Mouse (Mus musculus) kidney, postnatal 0 days (tissue): Measurements from ENCODE around the gene Cd44. TPM values are rescaled to one million over a fixed set of nuclear protein-coding genes. Genes with fewer than 3 reads are reported as not detected.

Experiments
- ATAC-seq: fragments of 200-750 bp; cut with Nextera tagmentation; replicated peaks from 2 replicates; pipeline ENCODE4 v1.8.0; 2017; ENCODE audit warnings: low read depth, moderate number of reproducible peaks, moderate TSS enrichment, moderate library complexity; ENCODE audit not compliant: low FRiP score
- DNase-seq: peaks from one replicate; pipeline ENCODE4 v3.0.0-alpha.2; 2016; ENCODE audit warnings: low spot score
- H3K27ac ChIP-seq: fragments of 300-500 bp; sonication (generic); 2 replicates; pipeline ENCODE4 v1.5.1; 2014; ENCODE audit warnings: mild to moderate bottlenecking
- H3K27me3 ChIP-seq: fragments of 300-500 bp; sonication (generic); 2 replicates; pipeline ENCODE4 v1.6.1; 2014; ENCODE audit warnings: low read length, mixed read lengths; ENCODE audit not compliant: insufficient read depth
- H3K36me3 ChIP-seq: fragments of 300-500 bp; sonication (generic); 2 replicates; pipeline ENCODE4 v1.6.1; 2014; ENCODE audit warnings: low read length, mixed read lengths; ENCODE audit not compliant: insufficient read depth
- H3K4me1 ChIP-seq: fragments of 300-500 bp; sonication (generic); replicated peaks from 2 replicates; pipeline ENCODE4 v1.6.1; 2014; ENCODE audit warnings: antibody characterized with exemption, low read length, mixed read lengths; ENCODE audit not compliant: insufficient read depth
- H3K4me2 ChIP-seq: fragments of 300-500 bp; sonication (generic); 2 replicates; pipeline ENCODE4 v1.6.1; 2014; ENCODE audit warnings: mild to moderate bottlenecking, low read length, moderate library complexity, mixed read lengths
- H3K4me3 ChIP-seq: fragments of 300-500 bp; sonication (generic); replicated peaks from 2 replicates; pipeline ENCODE4 v1.5.1; 2014; ENCODE audit warnings: low read depth, low read length
- H3K9ac ChIP-seq: fragments of 300-500 bp; sonication (generic); 2 replicates; pipeline ENCODE4 v1.6.1; 2014; ENCODE audit warnings: low read depth, low read length
- H3K9me3 ChIP-seq: fragments of 300-500 bp; sonication (generic); replicated peaks from 2 replicates; pipeline ENCODE4 v1.6.1; 2016; ENCODE audit warnings: low read length, inconsistent platforms, mixed read lengths
- CTCF ChIP-seq: IDR thresholded peaks from 2 replicates; pipeline ENCODE4 v1.5.1; 2016; ENCODE audit warnings: antibody characterized with exemption, low read depth, mild to moderate bottlenecking, moderate library complexity
- WGBS: fragments of 180-500 bp; shearing (Covaris S2); extraction: QIAGEN DNeasy Blood & Tissue Kit; methylation state at CpG from one replicate; pipeline ENCODE4 v1.1.7; 2014; 5-methylcytosine and 5-hydroxymethylcytosine counted together
- polyA plus RNA-seq: library from polyadenylated mRNA; unstranded; fragments of >200 nt; fragmentation: Nextera tagmentation; extraction: Ambion mirVana; gene quantifications from 2 replicates; pipeline ENCODE4 v1.2.1, GENCODE M21; 2015

The Cd44 gene
- polyA plus RNA-seq, 1 experiment from 2014 or later = 4.0 TPM

DNA sequence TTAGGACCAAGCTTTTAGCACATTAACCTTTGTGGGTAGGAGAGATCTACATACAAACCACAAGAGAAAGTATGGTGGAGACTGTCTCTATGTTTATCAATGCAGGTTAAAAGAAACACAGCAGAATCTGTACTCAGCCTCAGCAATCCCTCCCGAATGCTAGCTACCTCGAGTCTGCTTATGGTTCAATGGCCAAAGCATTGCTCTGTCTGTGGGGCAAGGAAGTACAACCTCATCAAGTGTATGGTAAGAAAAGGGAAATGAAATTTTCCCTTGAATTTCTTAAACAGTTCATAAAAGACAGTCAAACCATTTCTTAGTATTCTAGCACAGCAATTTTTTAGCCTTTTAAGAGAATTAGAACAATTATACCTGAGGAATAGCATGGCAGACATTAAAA lies 109.8 kb downstream of the Cd44 start:
- WGBS = 82% methylated on average over 2 of the region's 2 CpGs
- Histone ChIP-seq H3K9me3 (no peaks in the 10 kb centered on the region), H3K36me3 (no peaks in the 10 kb centered on the region), H3K27me3 (no peaks in the 10 kb centered on the region), H3K4me3 (no peak overlapping the region), H3K9ac (no peak overlapping the region), H3K27ac (no peak overlapping the region), H3K4me1 (no peaks in the 10 kb centered on the region), H3K4me2 (no peak overlapping the region)
- TF ChIP-seq CTCF = no peak
- no peak for ATAC-seq
- no peak for DNase-seq

DNA sequence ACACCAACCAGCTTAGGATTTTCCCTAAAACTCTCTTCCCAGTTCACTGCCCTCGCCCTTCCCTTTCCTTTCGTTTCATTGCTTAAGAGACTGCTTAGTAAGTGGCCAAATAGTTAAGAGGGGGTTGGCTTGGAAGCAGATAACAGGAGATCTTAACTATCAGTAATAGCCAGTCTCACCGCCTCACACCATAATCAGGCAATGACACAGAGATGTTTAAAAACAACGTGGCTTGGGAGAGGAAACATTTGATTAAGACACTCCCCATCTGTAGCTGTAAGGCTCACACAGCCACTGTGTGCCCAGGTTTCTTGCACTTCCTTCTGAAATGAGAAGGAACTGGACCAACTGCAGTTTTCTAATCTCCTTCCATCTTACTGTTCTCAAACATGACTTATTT lies 115.8 kb downstream of the Cd44 start:
- WGBS = 63% methylated on average over 4 of the region's 4 CpGs
- H3K9me3 ChIP-seq = no peaks in the 10 kb centered on the region
- H3K36me3 ChIP-seq = no peaks in the 10 kb centered on the region
- ATAC-seq = no peak
- H3K27me3 ChIP-seq = no peaks in the 10 kb centered on the region
- DNase-seq = no peak
- no peak overlapping the region for H3K4me3 ChIP-seq
- no peaks in the 10 kb centered on the region for H3K4me1 ChIP-seq
- H3K4me2 ChIP-seq = no peak overlapping the region
- H3K27ac ChIP-seq = no peak overlapping the region
- no peak for TF ChIP-seq CTCF
- no peak overlapping the region for H3K9ac ChIP-seq

DNA sequence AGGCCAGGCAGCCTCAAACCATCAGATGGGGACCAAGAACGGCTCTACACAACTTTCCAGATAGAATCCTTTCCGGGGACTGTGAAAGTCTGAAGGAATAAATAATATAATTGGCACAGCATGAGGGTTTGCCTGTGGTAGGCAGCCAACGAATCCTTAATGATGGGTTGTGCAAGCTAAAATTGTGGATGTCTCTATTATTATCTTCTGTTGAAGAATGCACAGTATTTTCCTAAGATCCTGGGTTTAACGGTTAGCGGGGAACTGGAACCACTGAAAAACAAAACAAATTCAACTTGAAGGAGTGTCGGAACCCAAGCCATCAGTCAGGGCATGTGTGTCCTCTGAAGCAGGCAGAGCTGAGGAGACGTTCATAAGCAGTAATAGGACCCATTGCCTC lies 118.7 kb downstream of the Cd44 start:
- Histone ChIP-seq H3K4me1 (no peaks in the 10 kb centered on the region), H3K9ac (no peak overlapping the region), H3K4me2 (no peak overlapping the region), H3K27ac (no peak overlapping the region), H3K4me3 (no peak overlapping the region), H3K36me3 (no peaks in the 10 kb centered on the region), H3K9me3 (no peaks in the 10 kb centered on the region), H3K27me3 (no peaks in the 10 kb centered on the region)
- no peak for TF ChIP-seq CTCF
- 74% methylated on average over 7 of the region's 7 CpGs for WGBS
- DNase-seq (no peak), ATAC-seq (no peak)

DNA sequence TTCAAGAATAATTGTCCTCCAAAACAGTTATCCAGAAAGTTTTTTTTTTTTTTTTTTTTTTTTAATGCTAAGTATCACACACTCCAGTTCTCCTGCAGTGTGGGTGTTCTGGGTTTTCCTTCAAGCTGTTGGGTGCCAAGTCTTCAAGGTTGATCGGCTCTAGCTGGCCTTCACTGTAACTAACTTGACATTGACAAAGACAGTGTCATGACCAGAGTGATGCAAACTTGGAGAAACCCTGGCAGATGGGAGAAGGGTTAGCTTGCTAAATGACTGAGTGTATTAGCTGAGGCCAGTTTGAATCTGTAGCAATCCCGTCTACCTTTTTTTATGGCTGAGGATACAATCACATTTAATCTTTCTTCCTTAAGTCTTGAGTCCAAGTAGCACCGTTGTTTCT lies 123.3 kb downstream of the Cd44 start:
- ATAC-seq (no peak), DNase-seq (no peak)
- 81% methylated on average over 3 of the region's 3 CpGs for WGBS
- no peak for TF ChIP-seq CTCF
- H3K4me3 ChIP-seq = no peak overlapping the region
- no peak overlapping the region for H3K4me2 ChIP-seq
- H3K27me3 ChIP-seq = no peaks in the 10 kb centered on the region
- no peak overlapping the region for H3K9ac ChIP-seq
- H3K9me3 ChIP-seq = no peaks in the 10 kb centered on the region
- H3K27ac ChIP-seq = no peak overlapping the region
- H3K4me1 ChIP-seq = no peaks in the 10 kb centered on the region
- no peaks in the 10 kb centered on the region for H3K36me3 ChIP-seq

DNA sequence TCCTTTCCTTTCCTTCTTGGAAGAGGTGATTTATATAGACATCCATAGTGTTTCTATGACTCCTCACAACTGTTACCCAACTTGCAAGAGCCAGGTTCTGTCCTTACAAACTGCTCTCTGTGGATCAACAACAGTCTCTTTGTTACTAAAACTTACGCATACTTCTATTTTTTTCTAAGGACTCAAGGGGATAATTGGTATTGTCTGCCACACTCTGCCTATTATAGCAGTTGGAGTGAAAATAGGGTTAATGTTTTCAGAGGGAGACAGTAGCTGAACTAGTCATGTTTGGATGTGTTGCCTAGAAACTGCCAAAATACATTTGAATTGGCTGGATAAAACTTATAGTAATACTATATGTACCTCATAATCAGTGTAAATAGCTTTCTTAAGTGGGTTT lies 125.9 kb downstream of the Cd44 start:
- H3K4me2 ChIP-seq = no peak overlapping the region
- no peak overlapping the region for H3K27ac ChIP-seq
- ATAC-seq (no peak), DNase-seq (no peak)
- no peaks in the 10 kb centered on the region for H3K27me3 ChIP-seq
- TF ChIP-seq CTCF = no peak
- no peak overlapping the region for H3K4me3 ChIP-seq
- no peak overlapping the region for H3K9ac ChIP-seq
- no peaks in the 10 kb centered on the region for H3K4me1 ChIP-seq
- no peaks in the 10 kb centered on the region for H3K36me3 ChIP-seq
- 93% methylated on average over 1 of the region's 1 CpGs for WGBS
- no peaks in the 10 kb centered on the region for H3K9me3 ChIP-seq

DNA sequence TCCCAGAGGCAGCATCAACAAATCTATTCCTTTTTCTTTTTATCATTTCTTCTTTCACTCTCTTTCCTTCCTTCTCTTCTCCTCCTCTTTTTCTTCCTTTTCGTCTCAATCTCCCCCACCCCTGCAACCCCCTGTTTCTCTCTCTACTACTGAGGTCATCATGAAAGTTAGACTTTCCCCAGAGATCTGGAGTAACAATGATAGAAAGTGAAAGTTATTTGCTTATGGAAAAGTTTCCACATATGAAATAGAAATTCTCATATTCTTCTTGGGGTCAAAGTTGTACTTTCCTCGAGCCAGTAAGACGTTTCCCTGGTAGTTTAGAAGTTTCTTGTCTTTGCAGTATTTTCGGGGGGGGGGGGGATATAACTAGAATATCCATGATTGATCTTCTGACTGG lies 126.8 kb downstream of the Cd44 start:
- H3K4me1 ChIP-seq = no peaks in the 10 kb centered on the region
- no peak for TF ChIP-seq CTCF
- DNase-seq = no peak

DNA sequence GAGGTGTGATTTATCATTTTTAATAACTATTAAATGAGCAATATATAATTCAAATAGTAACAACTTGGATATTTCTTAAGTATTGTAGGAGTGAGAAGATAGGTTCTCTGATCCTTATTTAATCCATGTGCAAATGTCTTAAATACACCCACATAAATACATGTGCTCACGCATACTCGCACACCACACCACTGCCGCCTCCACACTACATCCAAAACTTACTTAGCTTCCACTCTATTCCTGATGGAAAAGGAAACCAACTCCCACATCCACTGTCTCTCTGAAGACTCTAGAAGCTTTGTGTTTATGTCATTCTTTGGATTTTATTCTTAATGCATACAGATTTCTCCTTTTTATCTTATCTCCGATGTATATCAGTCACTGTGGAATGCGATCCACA lies 129.2 kb downstream of the Cd44 start:
- TF ChIP-seq CTCF = no peak
- H3K27me3 ChIP-seq = no peaks in the 10 kb centered on the region
- H3K27ac ChIP-seq = no peak overlapping the region
- no peaks in the 10 kb centered on the region for H3K36me3 ChIP-seq
- no peak overlapping the region for H3K4me2 ChIP-seq
- ATAC-seq (no peak), DNase-seq (no peak)
- H3K9ac ChIP-seq = no peak overlapping the region
- H3K4me1 ChIP-seq = no peaks in the 10 kb centered on the region
- WGBS = 79% methylated on average over 5 of the region's 5 CpGs
- no peak overlapping the region for H3K4me3 ChIP-seq
- no peaks in the 10 kb centered on the region for H3K9me3 ChIP-seq

More for the DNA sequence above, 126.8 kb downstream of the Cd44 start:
- Histone ChIP-seq H3K27me3 (no peaks in the 10 kb centered on the region), H3K36me3 (no peaks in the 10 kb centered on the region), H3K9ac (no peak overlapping the region), H3K9me3 (no peaks in the 10 kb centered on the region), H3K4me3 (no peak overlapping the region), H3K4me2 (no peak overlapping the region), H3K27ac (no peak overlapping the region)
- ATAC-seq = no peak
- 81% methylated on average over 4 of the region's 4 CpGs for WGBS
